Mouse (Mus musculus): ENCODE measurements around the gene Ttll9. TPM values are rescaled to one million over a fixed set of nuclear protein-coding genes. Genes with fewer than 3 reads are reported as not detected.

Ttll9 gene
- polyA plus RNA-seq (2015; fragmentation: Nextera tagmentation; extraction: Ambion mirVana) = 0.09 and 0.13 TPM in 2 replicates

GRCm38 (mm10) chr2:152962091-152962793 lies at the start of gene Ttll9:
TSS of gene Ttll9 (plus strand) at chr2:152962485.

GRCm38 (mm10) chr2:152933048-152933447 lies 29.2 kb upstream of the Ttll9 start, which contains the start of gene Foxs1:
TSS of gene Foxs1 (minus strand) at chr2:152933208.

GRCm38 (mm10) chr2:152951065-152951849 lies 11.0 kb upstream of the Ttll9 start, which contains the start of gene Dusp15:
TSS of gene Dusp15 (minus strand) at chr2:152951698.

GRCm38 (mm10) chr2:153014758-153015593 lies 52.7 kb downstream of the Ttll9 start, which contains the start of gene Pdrg1:
TSS of gene Pdrg1 (minus strand) at chr2:153015427.

GRCm38 (mm10) chr2:153031126-153032082 lies 69.1 kb downstream of the Ttll9 start, which contains the start of gene Xkr7:
TSS of gene Xkr7 (plus strand) at chr2:153031852.

Other genes with a start within 250 kb of the Ttll9 start
- 32.7 and 47.4 TPM in 2 replicates for gene Id1, start 226.2 kb upstream of the Ttll9 start, polyA plus RNA-seq (2015; fragmentation: Nextera tagmentation; extraction: Ambion mirVana)
- 7.7 and 7.9 TPM in 2 replicates for gene Cox4i2, start 208.3 kb upstream of the Ttll9 start, polyA plus RNA-seq (2015; fragmentation: Nextera tagmentation; extraction: Ambion mirVana)
- gene Bcl2l1, start 130.8 kb upstream of the Ttll9 start, polyA plus RNA-seq (2015; fragmentation: Nextera tagmentation; extraction: Ambion mirVana) = 29.3 and 29.7 TPM in 2 replicates
- gene Tpx2, start 114.5 kb upstream of the Ttll9 start, polyA plus RNA-seq (2015; fragmentation: Nextera tagmentation; extraction: Ambion mirVana) = 11.6 and 14.0 TPM in 2 replicates
- gene Mylk2, start 51.1 kb upstream of the Ttll9 start, polyA plus RNA-seq (2015; fragmentation: Nextera tagmentation; extraction: Ambion mirVana) = 82.6 and 85.1 TPM in 2 replicates
- 5.7 and 6.6 TPM in 2 replicates for gene Foxs1, start 29.3 kb upstream of the Ttll9 start, polyA plus RNA-seq (2015; fragmentation: Nextera tagmentation; extraction: Ambion mirVana)
- 0.36 and 0.55 TPM in 2 replicates for gene Dusp15, start 10.8 kb upstream of the Ttll9 start, polyA plus RNA-seq (2015; fragmentation: Nextera tagmentation; extraction: Ambion mirVana)
- 109 and 114 TPM in 2 replicates for gene Pdrg1, start 52.9 kb downstream of the Ttll9 start, polyA plus RNA-seq (2015; fragmentation: Nextera tagmentation; extraction: Ambion mirVana)
- gene Xkr7, start 69.4 kb downstream of the Ttll9 start, polyA plus RNA-seq (2015; fragmentation: Nextera tagmentation; extraction: Ambion mirVana) = 0.05 TPM in 1 of 2 replicates, not detected in the other
- gene Ccm2l, start 103.5 kb downstream of the Ttll9 start, polyA plus RNA-seq (2015; fragmentation: Nextera tagmentation; extraction: Ambion mirVana) = 1.8 and 2.5 TPM in 2 replicates
- 3.5 and 3.9 TPM in 2 replicates for gene Hck, start 146.0 kb downstream of the Ttll9 start, polyA plus RNA-seq (2015; fragmentation: Nextera tagmentation; extraction: Ambion mirVana)
- gene Tm9sf4, start 198.8 kb downstream of the Ttll9 start, polyA plus RNA-seq (2015; fragmentation: Nextera tagmentation; extraction: Ambion mirVana) = 40.4 and 41.6 TPM in 2 replicates

Measured in skeletal muscle tissue, postnatal 0 days (tissue).